Mouse (Mus musculus) c-Kit-positive CD71-positive TER-119-positive erythroid progenitor cells, embryonic 14.5 days (primary cell): Measurements from ENCODE around the gene Pttg1ip.

Experiments
- DNase-seq: peaks from one replicate; pipeline ENCODE4 v3.0.0-alpha.2; 2013; ENCODE audit warnings: low spot score

The Pttg1ip gene

DNA sequence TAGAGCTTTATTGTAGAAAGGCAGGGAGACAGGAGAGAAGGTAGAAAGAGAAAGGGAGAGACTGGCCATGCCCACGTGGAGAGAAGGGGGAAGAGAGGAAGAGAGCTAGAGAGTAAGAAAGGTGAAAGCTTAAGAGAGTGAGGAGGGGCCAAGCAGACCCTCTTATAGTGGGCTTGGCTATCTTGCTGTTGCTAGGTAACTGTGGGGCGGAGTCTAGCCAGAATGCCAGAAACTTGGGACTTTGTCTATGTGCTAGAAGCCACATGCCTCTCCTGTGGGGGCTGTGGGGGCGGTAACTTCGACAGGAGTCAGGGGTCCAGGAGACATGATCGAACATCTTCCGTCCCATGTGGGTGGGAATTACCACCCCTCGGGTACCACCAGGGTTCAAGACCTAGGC is 12.0 kb upstream of the Pttg1ip start:
- no peak for DNase-seq

DNA sequence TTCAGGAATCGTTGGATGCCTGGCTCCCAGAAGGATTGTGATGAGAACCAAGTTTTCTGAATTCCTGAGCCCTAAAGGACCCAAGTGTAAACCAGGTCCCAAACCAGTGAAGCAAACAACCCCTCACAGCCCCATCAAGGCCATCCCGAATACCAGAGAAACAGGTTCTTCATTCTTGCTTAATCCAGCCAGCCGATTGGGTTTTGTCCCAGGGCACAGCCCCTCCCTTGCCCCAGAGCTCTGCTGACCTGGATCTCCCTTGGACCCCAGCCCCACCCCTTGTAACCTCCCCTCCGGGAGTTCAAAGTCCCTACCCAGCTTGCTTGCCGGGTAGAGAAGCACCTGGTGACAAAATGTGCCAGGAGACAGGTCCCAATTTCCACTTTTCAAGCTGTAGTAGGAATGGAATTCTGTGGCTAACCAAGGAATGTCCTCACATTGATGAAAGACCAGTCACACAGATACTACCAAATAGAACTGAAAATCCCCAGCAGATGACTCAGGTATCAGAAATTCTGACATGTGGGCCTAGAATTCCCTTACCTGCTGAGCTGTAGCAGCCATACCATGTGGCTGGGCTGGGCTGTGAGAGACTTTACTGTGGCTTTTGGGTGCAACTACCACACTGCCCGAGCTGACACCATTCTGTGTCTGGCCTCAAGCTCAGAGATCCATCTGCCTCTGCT is 11.4 kb upstream of the Pttg1ip start:
- no peak for DNase-seq

DNA sequence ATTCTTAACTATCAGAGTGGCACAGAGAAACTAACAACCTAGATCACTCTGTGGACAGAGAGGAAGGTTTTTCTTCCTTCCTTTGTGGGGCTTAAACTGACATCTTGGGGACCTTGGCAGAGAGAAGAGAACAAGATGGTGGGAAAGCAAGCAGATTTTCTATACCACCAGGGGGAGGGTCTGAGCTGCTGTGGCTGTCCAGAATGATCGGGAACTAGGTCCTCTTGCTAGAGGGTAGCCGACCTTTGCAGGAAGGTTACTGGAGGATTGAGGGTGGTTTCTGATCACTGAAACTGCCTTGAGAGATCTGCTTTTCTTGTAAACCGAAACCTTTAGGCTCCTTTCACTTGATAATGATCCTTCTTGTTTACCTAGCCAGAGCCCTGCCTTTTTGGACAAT is 9.3 kb upstream of the Pttg1ip start:
- DNase-seq = no peak

DNA sequence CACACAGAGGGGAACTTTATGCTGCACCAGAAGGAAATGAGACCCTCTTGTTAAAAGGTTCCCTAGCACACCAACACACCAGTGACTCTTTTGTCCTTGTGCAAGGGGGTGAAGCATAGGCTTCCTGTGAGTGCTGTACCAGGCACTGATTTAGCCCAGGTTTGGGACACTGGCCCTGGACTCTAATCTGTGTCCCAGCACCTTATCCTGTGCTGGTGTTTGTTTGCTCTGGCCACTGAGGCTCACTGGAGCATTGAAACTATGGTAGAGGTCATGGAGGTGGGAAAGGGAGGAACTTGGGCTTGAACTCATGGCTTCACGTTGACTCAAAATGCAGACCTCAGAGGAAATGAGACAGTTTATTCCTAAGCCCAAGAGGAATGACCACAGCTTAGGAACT is 8.4 kb upstream of the Pttg1ip start:
- DNase-seq = no peak

DNA sequence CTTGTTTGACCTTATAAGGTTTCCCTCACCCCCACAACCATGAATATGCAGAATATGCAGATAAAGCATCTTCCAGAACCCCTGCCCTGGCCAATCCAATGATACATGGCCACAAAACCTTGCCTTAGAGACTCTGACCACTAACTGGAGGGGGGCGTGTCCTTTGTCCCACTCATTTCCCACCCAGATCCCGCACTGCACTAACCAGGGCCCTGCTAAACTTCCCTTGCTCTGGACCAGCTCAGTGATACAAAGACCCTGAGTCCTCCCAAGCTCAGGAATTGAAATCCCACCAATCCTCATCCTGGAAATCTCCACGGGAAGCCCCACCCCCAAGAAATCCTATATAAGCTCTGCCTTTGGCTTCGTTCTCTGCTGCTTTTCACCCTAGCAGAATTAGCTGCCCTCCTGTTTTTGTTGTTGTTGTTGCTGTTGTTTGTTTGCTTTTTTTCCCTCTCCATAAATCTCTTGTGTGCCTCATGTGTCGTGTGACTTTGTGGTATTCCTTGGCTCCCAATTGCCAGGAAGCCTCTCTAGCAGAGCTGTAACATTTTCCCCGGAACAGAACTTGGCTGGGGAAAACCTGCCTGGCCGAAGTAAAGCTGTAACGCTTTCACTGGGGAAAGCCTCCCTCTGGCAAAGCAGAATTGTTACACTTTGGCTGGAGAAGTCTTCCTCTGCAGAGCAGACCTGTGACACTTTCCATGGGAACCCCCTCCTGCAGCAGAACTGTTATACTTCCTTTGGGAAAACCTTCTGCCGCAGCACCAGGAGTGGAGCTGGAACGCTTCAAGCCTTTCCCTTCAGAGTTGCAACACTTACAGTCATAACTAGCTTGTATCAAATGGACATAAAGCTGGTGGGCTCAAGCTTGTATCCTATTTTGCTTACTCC is 1.2 kb upstream of the Pttg1ip start:
- no peak for DNase-seq

DNA sequence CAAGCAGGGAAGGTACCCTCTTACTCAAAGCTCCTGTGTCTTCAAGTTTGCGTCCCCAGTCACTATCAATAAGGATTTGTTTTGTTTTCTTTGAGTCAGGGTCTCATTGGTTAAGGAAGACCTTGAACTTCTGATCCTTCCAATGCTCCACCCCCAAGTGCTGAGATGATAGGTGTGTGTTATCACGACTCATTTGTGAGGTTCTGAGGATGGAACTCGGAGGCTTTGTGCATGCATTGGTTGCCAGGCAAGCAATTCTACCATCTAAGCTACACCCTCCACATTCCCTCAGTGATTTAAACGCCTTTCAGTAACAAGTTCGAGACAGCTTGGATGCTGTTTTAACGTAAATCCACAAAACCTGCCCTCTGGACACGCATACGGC is 505 bp upstream of the Pttg1ip start:
- no peak for DNase-seq

DNA sequence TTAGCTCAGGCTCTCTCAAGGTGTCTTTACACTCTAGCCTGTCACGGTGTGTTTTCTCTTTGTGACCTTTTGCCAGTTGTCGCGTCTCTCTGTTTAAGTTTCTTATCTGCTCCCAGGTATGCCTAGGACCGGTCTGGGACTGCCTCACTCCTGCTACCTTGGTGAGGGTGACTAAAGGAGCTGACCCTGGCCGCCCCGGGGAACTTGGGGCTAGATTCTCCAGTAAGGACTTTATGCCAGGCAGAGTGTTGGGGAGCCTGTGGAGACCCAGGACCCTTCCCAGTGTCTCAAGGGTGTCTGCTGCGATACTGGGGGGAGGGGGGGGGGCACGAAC is 732 bp downstream of the Pttg1ip start:
- peak; percentile 34 for DNase-seq

DNA sequence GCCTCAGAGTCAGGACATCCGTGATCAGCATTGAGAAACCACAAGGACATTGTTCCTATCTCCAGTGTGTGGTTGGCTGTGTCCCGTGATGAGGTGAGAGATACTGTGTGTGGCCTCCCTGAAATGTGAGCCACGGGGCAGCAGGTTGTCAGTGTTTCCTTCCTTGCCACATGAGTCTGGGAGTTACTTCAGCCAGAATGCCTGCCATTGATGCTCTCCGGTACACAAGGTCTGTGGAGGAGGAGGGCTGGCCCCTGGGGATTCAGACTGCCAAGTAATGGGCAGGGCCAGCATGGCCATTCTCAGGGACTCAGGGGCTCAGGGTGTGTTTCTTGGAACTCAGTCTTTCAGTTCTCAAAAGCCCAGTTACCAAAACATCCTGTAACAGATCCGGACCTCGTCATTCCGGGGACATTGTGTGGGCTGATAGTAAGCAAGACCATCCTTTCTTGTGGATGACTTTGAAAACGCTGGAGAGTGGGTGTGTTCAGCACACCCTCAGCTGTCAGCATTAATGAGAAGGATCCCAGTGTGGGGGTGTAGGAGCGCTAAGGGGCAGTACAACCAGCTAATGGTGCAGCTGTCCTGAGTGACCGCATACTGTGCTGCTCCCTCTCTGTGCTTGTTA is 2.4 kb downstream of the Pttg1ip start:
- peak; percentile 69 for DNase-seq

DNA sequence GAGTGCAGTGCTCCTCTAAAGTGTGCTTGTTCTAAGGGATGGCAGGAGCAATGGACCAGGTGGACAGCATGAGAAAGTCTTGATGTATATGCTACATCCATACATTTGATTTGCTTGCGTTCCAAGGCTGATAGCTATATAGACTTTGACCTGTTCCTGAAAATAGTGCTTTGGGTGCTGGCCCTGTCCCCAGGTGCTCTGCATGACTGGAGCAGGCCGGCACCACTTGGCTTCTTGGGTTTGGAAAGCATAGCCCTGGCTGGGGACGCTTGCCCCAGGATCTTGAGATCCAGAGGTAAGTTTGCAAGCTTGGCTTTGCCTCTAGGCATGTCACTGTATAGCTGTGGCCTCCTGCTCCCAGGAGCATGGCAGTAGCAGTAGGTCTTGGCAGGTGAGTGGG is 5.1 kb downstream of the Pttg1ip start:
- no peak for DNase-seq

DNA sequence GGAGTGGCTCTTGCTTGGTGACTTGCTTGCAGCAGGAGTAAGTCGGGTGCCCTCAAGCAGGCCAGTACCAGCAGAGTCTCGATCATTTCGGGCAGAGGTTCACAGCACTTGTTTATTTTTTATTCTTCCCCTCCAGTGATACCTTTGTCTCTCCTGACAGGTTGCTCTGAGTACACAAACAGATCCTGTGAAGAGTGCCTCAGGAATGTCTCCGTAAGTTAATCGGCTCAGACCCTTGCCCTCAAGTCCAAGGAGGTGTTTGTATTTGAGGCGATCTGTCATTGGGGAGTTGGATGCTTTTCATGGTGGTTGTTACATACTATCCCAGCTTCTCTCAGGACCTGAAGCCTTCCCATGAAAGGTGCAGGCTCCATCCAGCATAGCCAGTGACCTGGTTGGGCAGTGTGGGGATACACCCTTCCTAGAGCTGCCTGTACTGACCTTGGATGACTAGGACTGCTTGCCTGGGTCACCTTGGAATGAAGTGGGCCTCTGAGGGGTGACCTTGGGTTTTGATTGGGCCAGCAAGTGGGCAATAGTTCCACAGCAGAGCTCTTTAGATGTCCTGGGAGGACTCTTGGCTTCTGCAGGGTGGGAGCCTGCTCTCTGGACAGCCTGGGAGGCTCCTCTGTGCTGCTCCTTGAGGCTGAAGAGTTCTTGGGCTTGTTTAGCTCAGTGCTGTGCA is 5.7 kb downstream of the Pttg1ip start:
- no peak for DNase-seq

DNA sequence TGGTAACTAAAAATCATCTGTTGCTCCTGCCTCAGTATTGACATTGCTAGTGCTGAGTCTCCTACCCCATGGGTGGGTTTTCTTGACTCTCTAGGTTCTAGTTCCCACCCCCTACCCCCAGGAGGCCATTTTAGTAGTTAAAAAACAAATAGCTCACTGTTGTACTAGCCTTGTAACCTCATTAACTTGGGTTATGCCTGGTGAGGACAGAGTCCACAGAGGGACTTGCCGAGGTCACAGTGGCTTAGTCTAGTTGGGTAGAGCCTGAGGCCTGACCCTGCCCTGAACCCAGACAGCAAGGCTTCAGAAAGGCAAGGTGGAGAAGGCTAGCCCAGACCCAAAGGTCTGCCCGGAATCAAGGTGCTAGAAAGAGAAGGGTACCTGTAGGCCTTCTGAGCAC is 6.5 kb downstream of the Pttg1ip start:
- no peak for DNase-seq

DNA sequence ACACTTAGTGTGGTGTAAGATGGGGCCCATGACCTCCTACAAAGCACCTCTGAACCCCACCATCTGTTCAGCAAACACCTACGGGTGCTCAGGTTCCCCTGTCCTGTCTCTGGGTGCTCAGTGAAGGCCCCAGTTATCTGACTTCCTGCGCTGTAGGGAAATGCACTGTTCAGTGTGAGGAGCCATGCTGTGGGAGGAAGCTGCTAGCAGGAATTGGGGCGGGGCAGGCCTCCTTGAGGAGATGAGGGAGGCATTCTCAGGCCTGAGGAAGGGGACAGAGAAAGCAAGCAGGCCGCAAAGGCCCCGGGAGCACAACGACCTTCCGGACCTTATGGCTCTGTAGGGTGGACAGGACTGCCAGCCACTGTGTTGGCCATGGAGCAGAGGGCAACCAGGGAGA is 7.6 kb downstream of the Pttg1ip start:
- DNase-seq = no peak

DNA sequence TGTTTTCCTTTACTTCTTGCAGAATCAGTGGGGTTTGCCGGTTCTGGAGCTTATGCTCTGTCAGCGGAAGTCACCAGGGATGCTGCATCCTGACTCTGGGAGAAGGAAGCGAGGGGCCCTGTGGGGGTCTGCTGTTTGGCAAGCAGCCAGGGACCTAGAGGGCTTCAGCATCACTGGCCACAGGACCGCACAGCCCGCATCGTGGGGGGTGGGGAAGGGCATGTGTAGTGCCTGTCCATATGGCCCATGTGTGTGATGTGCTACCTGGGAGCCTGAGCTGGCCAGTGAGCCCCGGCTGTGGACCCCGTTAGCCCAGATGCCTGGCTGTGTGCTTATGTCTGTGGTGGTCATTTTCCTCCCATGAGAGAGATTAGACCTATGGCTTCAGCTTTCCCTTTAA is 8.2 kb downstream of the Pttg1ip start:
- DNase-seq = no peak

DNA sequence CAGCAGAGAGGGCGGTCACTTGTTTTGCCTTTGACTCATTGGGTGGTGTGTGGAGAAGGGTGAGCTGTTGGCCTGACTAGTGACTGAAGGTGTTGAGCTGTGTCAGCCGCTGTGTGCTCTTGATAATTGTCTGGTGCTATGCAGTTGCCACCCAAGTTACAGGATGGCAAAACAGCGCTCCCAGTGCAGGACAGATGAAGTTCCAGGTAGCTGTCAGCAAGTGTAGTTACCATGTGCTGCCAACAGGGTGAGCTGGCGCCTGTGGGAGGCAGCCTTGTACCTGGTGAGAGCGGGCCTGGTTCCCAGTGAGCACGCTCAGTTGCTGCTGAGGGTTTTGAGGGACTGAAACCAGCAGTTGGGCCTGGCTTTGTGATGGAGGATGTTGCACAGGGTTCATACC is 9.3 kb downstream of the Pttg1ip start:
- peak; percentile 79 for DNase-seq

DNA sequence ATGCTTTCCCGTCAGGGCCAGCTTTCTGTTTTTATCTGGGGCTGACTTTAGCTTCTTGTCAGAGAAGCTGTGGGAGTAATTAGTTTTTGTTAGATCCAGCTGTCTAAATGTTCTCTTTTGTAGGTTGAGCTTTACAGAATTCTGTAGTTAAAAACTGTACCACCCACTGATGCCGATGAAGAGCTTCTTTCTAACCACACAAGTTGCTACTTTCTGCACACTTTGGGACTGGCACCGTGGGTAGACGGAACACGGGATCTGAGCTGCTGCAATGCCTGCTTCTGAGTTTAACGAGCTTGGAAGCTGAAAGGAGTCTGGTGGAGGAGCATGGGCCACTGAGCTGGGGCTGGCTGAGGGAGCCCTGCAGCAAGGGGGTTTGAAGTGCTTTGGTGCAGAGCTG is 10.0 kb downstream of the Pttg1ip start:
- no peak for DNase-seq

DNA sequence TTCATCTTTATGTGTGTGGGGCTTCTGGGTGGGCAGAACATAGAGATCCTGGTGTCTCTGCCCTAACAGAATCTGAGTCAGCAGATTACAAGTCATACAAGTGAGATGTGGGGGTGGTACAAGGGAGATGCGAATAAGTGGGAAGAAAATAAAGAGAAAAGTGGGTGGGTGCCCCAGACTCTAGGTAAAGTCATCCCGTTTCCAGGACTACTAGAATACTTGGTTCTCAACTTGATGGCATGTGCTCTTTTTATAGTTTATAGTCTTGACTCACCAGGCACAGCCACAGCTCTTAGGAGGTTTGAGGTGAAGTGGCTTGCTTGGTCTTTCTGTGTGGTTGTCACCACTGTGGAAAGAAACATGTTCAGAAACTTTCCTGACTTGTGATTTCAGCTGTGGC is 14.5 kb downstream of the Pttg1ip start:
- DNase-seq = no peak

DNA sequence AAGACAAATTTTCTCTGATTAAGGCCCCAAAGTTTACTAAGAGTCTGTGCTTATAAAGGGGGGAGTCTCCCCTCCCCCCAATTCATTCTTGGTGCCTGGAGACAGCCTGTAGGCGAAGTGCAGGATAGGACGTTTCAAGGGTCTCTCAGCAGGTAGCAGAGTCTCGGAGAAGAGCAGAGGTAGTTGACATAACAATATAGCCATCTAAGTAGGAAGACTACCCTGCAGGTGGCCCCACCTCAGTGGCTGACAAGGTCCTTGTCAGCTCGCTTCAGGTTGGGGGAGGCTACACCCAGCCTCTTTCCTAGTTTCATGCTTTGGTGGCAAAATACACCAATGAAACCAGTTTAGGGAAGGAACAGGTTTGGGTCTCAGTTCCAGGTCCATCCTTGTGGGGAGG is 21.5 kb downstream of the Pttg1ip start:
- DNase-seq = no peak

DNA sequence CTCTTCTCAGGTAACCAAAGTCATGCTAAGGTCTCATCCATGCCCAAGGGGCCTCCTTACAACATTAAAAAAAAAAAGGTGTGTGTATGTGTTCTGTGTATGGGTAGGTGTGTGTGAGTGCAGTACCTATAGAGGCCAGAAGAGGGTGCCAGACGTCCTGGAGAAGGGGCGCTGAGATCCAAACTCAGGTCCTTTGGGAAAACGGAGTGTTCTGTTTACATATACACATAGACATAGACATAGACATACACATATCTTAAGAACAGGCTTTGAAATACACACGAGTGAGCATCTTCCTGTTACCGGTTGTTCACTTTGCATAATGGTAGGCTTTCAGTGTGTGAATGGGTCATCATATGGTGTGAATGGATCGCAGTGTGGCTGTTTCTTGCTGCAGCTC is 22.6 kb downstream of the Pttg1ip start:
- no peak for DNase-seq

DNA sequence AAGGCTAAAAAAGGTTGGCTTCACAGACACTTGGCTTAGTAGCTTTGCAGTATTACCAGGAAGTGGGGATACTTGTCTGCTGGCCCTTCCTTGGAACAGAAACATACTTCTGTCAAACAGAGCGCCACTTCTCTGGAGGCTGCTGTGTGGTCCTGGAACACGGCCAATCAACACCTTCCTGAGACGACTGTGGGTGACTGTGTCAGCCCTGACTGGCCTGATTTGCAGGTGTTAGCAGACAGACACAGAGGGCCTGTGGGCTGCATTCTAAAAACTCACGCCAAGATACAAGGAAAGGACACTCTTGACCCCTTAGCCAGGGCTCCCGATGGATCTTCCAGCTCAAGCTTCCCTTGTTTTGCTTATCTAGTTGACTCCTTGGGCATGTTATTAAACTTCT is 23.4 kb downstream of the Pttg1ip start:
- no peak for DNase-seq

DNA sequence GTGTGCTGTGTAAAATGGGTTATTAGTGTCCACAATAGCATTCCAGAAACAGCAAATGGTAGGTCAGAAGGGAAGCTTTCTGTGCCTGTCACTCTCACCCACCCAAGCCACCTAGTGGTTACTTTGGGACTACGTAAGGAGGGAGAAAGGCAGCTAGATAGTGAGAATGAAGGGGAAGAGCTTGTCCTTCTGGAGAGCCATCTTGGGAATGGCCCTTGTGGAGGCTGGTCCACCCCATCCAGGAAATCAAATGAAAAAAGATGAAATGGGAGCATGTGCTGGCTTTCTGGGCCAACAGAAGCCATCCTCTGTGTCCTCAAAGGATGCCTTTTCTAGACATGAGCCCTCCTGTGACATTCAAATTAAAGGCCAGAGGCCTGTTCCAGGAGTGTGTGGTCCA is 23.8 kb downstream of the Pttg1ip start:
- DNase-seq = no peak

DNA sequence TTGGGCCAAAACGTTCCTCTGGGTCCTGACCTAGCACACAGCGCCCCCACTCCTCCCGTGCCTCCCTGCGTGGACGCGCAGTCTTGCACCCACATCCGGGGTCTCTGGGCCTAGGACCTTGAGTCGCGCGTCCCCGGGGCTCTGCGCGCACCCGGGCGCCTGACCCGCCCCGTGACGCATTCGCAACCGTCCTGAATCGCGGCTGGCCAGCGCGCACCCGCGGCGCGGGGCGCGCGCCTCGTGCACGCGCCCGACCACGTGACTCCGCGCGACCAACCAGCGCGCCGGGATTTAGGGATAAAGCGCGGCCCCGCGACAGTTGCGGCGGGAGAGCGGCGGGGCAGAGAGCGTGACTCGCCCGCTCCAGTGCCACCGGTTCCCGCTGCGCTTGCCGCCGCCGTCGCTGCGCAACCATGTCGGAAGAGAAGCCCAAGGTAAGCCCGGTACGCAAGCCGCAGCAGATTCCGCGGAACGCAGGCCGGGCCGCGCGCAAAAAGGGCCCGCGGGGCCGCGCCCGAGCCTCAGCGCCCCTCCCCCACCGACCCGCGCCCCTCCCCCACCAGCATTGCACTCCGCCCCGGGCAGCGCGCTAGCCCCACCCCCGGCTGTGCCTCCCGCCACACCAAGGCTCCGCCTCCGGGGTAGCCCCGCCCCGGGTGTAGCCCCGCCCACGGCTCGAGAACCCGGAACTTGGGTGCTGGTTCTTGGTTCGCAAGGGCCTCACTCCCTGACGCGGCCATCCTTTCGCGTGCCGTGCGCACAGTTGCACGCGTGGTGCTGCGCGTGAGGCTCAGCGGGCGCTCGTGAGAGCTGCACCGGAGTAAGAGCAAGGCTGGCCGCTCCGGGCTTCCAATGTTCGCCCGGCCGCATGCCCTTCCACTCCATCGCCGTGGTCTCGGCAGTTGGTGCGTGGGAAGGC is 24.6 kb downstream of the Pttg1ip start, which contains the start of the genes Sumo3 and Gm49325:
TSS of gene Sumo3 (plus strand) at position 190 of the 919 bp plus-strand sequence.
TSS of gene Gm49325 (plus strand) at position 290 of the 919 bp plus-strand sequence.
- DNase-seq = peak; percentile 92
